Mouse (Mus musculus) frontal cortex, adult (tissue): ENCODE data around the gene Ndufs1.
"Not testable (repeated sequence)": the region's sequence is repeated elsewhere in the genome, so short reads cannot be mapped to it uniquely, and the experiment has no call there.

Experiments used
- ATAC-seq: cut with Nextera tagmentation; 2 replicates; pipeline ENCODE4 v1.9.2; 2017; ENCODE audit warnings: mild to moderate bottlenecking, moderate library complexity, mixed read lengths; ENCODE audit not compliant: low TSS enrichment

Gene Ndufs1

DNA sequence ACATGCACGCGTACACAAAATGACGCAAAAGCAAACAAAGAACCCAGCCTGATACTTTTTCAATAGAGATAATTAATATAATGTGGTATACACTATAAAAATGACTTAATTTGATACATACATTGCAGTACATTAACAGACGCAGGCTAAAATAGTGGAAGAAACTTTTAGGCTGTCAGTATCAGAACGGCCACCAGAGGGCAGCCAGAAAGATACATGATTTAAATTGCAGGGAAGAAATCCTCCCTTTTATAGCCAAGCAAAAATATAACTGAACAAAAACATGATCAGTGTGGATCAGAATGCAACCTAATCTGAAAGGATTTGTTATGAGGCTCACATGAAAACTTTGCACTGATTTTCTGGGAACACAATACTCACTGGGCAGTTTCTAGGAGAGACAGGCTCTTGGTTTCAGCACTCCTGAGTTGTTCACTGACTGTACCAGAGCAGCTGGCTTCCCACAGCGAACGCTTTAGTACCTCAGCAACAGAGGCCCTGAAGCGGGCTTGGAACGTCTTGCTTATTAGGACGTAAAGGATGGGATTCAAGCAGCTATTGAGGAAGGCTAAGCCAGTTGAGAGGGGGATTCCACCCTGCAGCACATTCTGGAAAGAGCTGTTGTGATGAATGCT lies 6.1 kb upstream of the Ndufs1 start:
- peak; percentile 54 for ATAC-seq

GRCm38 (mm10) chr1:63182212-63182611 lies 5.6 kb upstream of the Ndufs1 start:
- no peak for ATAC-seq

DNA sequence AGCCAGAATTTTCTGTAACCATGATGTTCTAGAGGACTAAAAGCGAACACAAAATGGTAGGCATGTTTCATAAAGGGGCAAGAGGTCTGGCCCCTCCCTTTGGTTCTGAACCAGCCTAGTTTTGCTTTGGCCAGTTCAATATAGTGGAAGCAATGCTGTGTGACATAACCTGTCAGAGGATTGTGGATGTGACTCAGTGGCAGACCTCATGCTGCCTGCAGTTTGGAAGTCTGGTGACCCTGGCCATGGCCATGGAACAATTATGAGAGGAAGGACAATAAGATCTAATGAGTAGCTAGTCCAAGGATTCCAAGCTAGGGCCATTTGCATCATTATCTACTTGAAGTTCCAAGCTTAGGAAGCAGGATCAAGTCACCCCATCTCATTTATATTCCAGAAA lies 4.8 kb upstream of the Ndufs1 start:
- no peak for ATAC-seq

- ATAC-seq, result peak; percentile 84
Observed at GRCm38 (mm10) chr1:63181019-63181418, 4.4 kb upstream of the Ndufs1 start.

GRCm38 (mm10) chr1:63180575-63180974 lies 3.9 kb upstream of the Ndufs1 start:
- not testable (repeated sequence) for ATAC-seq

DNA sequence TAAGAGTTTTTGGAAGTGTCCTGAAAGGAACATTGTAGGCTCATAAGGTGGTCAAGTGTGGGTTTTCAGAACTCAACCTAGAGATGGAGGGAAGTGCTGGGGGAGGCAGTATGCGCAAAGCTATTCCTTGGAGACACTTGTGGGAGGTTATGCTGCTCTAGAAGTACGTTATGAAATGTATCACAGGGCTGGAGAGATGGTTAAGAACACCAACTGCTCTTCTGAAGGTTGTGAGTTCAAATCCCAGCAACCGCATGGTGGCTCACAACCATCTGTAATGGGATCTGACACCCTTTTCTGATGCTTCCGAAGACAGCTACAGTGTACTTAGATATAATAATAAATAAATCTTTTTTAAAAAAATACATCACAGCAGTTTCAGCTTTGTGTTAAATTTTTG lies 3.5 kb upstream of the Ndufs1 start:
- no peak for ATAC-seq

DNA sequence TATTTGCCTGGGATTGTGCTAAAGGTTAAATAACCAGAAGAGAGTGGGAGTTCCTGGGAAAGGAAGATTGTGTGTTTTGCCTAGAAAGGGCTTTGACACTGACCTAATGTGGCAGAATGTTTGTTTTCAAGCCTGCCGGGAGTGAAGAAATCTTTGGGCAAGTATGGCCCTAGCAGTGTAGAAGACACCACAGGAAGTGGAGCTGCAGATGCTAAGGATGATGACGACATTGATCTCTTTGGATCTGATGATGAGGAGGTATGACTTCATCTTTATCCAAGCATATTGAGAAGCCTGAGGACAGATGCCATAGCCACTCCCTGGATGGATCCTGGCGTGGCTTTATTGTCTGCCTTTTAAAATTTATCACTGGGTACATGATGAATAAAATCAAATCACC lies 1.7 kb upstream of the Ndufs1 start:
- no peak for ATAC-seq

DNA sequence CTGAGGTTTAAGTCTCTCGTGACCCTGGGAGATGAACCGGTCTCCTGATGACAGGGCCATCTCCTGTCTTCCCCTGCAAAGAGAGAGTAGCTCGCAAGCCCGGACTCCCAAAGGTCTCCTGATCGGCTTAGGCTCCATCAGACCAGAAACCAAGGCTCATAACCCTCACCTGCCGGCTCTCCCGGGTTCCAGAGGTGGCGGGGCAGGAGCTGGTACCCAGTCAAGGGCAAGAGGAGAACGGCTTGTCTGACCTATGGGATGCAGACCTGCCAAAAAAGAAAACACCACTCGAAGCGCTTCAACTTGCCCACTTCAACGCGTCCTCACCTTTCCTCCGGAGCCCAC lies 402 bp downstream of the Ndufs1 start:
- peak; percentile 21 for ATAC-seq

- ATAC-seq, result no peak
Observed at GRCm38 (mm10) chr1:63175853-63176252, 780 bp downstream of the Ndufs1 start.

DNA sequence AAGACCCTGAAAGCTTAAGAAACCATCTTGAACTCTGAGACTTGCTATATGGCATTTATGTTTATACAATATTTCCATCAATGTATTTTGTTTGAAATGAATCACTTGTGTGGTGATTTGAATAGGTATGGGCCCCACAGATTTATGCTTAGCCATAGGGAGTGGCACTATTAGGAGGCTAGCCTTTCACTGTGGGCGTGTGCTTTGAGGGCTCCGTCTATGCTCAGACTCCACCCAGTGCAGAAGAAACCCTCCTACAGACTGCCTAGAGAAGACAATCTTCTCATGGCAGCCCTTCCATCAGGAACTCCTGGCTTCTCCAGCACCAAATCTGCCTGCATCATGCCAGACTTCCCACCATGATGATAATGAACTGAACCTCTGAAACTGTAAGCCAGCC lies 8.0 kb downstream of the Ndufs1 start:
- no peak for ATAC-seq

DNA sequence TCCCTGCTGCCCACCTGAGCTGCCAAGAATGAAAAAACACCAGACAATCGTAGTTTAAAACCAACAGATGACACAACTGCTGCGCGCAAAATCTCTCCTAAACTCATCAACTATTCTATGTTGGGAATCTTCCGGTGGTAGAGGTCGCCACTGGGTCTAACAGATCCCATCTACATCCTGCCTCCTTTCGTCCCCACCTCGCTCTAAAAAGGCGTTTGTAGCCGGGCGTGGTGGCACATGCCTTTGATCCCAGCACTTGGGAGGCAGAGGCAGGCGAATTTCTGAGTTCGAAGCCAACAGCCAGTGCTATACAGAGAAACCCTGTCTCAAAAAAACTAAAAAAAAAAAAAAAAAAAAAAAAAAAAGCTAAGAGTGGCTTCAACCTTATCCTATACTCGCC lies 36.4 kb downstream of the Ndufs1 start:
- ATAC-seq, result no peak

DNA sequence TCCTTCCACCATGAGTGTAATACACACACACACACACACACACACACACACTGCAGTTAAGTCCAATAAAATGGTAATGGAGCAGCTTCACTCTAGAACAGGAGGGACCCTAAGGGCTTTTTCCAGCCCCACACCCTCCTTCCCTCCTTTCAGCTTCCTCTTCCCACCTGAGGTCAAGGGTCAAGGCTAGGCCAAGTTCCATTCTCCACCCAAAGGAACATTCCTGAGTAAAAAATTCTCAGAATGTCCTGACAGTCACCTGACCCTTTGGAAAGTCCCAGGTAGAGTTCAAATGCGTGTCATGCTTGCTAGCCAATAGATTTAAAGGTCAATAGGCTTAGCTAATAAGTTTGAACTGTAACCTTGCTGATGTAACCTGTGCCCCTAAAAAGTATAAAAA lies 38.0 kb downstream of the Ndufs1 start:
- not testable (repeated sequence) for ATAC-seq

DNA sequence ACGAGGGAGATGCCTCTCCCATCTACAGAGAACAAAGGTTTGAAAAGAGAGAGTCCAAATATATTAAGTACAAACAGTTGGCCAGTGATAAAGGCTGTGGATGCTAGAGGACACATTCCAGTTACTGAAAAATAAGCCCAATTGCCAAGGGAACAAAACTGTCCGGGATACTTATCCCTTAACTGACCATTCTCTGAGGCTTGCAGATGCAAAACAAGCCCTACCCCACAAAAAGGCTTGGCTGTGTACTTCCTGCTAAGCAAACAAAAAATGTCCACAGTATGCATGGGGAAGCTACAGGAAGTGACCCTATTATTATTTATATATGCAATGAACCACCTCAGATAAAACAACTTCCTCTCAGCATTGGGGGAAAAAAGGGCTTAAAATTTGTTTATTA lies 38.7 kb downstream of the Ndufs1 start:
- ATAC-seq, result no peak

DNA sequence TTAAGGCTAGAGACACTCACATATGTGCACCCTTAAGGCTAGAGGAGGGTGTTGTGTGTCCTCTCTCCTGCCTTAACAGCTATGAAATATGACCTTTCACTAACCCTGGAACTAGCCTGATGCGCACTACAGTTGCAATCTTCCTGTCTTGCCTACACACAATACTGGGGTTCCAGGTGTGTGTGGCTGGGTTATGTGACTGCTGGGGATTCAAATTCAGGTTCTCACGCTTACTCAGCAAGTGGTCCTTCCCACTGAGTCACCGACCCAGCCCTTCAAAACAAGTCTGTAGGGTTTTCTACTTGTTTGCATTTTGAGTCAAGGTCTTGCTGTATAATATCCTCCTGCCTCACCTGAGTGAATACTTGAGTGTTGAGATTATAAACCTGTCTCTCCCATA lies 42.1 kb downstream of the Ndufs1 start:
- ATAC-seq, result no peak

DNA sequence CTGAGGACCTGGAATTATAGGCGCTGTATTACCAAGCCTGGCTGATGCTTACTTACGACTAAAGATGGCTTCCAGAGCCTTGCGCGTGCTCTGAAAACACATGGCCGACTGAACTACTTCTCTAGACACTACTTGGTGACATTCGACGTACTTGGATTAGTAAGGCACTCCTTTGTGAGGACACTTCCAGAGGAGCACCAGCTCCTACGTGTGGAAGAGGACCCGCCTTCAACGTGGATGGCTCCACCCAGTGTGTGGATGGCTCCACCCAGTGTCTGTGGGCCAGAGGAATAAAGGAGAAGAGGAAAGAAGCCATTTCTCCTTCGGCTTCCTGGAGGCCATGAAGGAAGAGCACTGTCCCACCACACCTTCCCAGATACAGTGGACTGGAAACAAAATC lies 44.9 kb downstream of the Ndufs1 start:
- no peak for ATAC-seq

DNA sequence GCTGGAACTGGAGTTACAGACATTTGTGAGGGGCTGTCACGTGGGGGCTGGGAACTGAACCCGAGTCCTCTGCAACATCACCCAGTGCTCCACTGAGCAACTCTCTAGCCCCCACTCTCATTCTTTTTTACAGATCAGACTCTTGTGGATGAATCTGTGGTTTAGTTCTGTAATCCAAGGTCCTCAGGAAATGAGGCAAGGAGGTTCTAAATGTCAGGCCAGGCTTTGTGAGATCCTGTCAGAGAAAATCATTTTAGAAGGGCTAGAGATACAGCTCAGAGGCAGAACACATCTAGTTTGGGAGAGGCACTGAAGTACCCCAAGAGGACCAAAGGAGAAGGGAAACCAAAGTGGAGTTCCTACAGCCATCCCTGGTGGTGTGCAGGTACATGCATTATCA lies 45.8 kb downstream of the Ndufs1 start:
- no peak for ATAC-seq

DNA sequence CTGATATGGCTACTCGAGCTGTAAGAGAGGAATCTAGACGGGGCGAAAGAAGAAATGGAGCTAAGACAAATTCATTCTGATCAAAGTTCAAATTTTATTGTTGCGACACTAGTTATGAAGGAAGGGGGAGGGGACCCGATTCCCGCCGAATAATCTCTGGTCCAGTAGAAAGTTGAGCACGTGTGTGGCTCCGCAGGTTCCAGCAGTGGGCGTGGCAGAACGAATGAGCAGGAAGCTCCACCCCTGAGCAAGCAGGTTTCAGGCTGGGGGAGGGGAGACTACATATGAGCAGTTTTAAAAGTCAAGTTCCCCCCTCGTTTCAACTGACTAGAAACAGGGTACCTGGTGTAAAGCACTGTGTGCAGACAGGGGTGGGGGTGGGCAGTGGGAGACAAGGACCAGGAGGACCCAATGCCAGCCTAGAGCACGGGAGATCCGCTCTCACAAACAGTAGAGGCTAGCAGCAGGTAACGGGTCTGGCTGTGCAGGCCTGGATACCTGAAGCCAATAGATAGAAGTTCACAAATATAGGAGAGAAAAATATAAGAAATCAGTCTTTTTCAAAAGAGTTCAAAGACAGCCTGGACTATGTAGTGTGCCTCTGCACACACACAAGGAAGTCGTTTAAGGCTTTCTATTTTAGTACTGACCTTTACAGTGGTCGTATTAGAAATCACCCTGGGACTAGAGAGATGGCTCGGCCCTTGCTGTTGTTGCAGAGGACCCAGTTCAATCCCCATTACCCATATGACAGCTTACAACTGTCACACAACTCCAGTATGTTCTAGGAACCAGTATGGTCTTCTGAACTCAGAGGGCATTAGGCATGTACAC lies 46.6 kb downstream of the Ndufs1 start:
- ATAC-seq, result no peak

- ATAC-seq, result no peak
Observed at GRCm38 (mm10) chr1:63129273-63129672, 47.4 kb downstream of the Ndufs1 start.

GRCm38 (mm10) chr1:63126206-63126605 lies 50.4 kb downstream of the Ndufs1 start:
- peak; percentile 83 for ATAC-seq

GRCm38 (mm10) chr1:63123823-63124450 lies 52.7 kb downstream of the Ndufs1 start:
- ATAC-seq, result no peak

DNA sequence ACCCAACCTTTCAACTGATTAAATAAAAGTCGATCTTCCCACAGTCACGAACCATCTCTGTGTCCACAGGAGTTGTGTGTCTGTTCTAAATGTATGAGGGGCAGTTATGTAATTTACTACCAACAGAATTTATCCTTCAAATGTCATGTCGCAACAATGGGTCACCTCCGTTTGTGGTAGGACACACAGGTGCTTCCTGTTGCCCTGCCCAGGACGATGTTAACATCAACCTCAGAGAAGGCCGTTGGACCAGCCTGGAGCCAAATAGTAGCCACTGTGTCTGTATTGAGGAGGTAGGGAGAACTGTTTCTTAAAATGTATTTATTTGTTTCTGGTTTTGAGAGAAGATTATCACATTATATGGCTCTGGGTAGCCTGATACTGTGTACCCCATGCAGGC lies 54.6 kb downstream of the Ndufs1 start:
- no peak for ATAC-seq

DNA sequence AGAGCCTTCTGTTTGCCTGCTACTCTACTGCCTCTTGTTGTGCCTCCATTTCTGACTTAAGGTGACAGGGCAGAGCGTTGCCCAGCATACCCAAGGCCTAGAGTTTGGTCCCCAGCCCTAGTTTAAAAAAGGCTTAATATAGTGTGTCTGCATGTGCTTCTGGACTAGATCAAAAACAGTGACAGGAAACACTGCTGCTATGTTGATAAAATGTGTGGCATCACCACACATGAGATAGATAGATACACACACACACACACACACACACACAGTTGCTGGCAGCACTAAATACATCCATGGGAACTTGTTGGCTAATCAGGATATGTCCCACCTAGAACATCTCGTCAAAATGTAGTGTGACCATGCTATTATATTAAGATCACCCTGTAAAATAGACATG lies 56.3 kb downstream of the Ndufs1 start:
- no peak for ATAC-seq

DNA sequence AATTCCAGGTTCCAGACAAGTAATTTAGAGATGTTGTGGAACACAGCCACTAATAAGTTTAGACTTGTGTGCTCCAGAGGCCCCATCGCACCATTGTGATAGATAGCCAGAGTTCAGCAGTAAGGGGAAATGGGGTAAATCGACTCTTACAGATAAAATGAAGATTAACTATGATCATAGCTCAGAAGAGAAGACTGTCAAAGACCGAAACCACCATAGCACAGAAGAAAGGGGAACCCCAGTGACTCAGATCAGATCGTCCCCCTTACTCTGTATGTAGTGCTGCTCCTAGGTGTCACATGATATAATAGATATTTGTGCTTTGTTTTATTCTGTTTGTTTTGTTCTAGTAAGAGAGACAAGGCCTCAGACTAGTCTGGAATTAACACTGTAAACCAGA lies 57.0 kb downstream of the Ndufs1 start:
- ATAC-seq, result no peak
